21 mouse cellular contexts compared by ENCODE assay signal in genomic region chr9:41141026-41141425, GRCm38 (mm10). TPM values are rescaled to one million over a fixed set of nuclear protein-coding genes. Genes with fewer than 3 reads are reported as not detected.
A peak's percentile ranks its signal among the peaks of the same experiment; 100 is the strongest.
DNase-seq lines count a peak whose midpoint lies in the region; ATAC-seq lines count a peak whose summit lies in the region.
"Had no signal": no experiment of that assay in that cellular context is flagged by ENCODE, and none has a peak within 500 bp of the region (broad histone marks: within the 10 kb centered on the region; RNA-seq: fewer than 3 reads in every experiment).

No protein-coding gene starts in this region.

- DNase-seq in CD4-positive, CD25-positive, alpha-beta regulatory T cell, adult 2 months (ENCODE audit: low read depth, low spot score) = peak; percentile 56
- DNase-seq in T-cell, adult 2 months (ENCODE audit: low spot score) = peak; percentile 78
- no peak for DNase-seq in ovary, adult 18-20 months (ENCODE audit: low spot score)
- no peak for DNase-seq in right cerebral cortex, postnatal 10 days (ENCODE audit: low spot score in 2 of 2)
- no peak for DNase-seq in cerebellum, adult 9-10 months
- DNase-seq in cerebellum, postnatal 4 days (ENCODE audit: low spot score in 2 of 2) = no peak
- DNase-seq: adrenal gland, postnatal 36 days; cerebellum, adult 2 months; gastrocnemius, postnatal 10 days; heart, adult 18-20 months; heart, postnatal 36 days; kidney, adult 18-20 months; kidney, postnatal 14 days; layer of hippocampus, postnatal 36 days; left cerebral cortex, postnatal 4 days; liver; right cerebral cortex, postnatal 14 days; spleen, adult 18-20 months had no signal

- peak; percentile 77 for ATAC-seq in megakaryocyte, adult 5-6 weeks (ENCODE audit: poor library complexity, severe bottlenecking)
- ATAC-seq: forebrain, embryonic 14.5 days; lung, postnatal 0 days had no signal

RNA-seq across cellular contexts. Expression of gene Ubash3b, which starts 20.5 kb away (rescaled TPM):
- 21.6 and 26.5 TPM in 2 replicates for total RNA-seq in megakaryocyte, adult 5-6 weeks (2015)
- 14.8 and 15.1 TPM in 2 replicates for total RNA-seq in megakaryocyte, adult 5-6 weeks (2017)

Comparison
In these comparisons a context has a peak if more than half of its experiments do, and no peak if none do; other contexts are left out.
1. DNase-seq: peak in CD4-positive, CD25-positive, alpha-beta regulatory T cell, adult 2 months (single experiment) and T-cell, adult 2 months (single experiment); none in ovary, adult 18-20 months (single experiment), right cerebral cortex, postnatal 10 days (0 of 2), cerebellum, adult 9-10 months (single experiment) and cerebellum, postnatal 4 days (0 of 2).